Mouse (Mus musculus): ENCODE measurements around the gene Ccdc180. TPM values are rescaled to one million over a fixed set of nuclear protein-coding genes. Genes with fewer than 3 reads are reported as not detected.

The Ccdc180 gene
- polyA plus RNA-seq, 1 experiment = not detected

DNA sequence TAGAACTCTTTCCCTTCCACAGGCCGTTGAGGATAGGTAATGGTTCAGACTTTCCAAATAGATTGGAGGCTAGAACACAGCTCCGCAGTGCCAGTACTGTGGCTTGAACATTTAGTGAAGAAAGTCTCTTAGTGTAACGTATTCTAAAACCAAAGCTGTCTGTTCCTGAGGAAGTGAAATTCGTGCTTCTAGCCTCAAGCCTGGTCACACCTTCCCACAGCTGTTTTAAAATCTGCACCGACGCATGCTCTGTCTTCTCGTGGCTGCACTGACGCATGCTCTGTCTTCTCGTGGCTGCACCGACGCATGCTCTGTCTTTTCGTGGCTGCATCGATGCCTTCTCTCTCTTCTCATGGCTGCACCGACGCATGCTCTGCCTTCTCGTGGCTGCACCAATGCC lies 6.9 kb upstream of the Ccdc180 start:
- TF ChIP-seq GATA1 (IDR thresholded peaks at IDR 0.05; ENCODE audit: low read length) = no peak

DNA sequence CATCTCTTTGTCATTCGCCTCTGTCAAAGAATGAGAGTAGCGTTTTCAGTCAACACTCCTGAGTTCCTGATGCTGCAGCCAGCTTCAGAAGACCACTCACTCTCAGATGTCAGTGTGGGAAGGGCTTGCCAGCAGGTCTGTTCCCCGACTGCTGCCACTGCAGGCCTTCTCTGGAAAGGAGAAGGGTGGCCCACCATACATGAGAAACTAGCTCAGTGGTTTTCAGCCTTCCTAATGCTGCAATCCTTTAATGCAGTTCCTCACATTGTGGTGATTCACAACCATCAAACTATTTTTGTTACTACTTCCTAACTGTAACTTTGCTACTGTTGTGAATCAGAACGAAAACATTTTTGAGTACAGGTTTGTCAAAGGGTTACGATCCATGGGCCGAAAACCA lies 616 bp upstream of the Ccdc180 start:
- TF ChIP-seq GATA1 (IDR thresholded peaks at IDR 0.05; ENCODE audit: low read length) = no peak

DNA sequence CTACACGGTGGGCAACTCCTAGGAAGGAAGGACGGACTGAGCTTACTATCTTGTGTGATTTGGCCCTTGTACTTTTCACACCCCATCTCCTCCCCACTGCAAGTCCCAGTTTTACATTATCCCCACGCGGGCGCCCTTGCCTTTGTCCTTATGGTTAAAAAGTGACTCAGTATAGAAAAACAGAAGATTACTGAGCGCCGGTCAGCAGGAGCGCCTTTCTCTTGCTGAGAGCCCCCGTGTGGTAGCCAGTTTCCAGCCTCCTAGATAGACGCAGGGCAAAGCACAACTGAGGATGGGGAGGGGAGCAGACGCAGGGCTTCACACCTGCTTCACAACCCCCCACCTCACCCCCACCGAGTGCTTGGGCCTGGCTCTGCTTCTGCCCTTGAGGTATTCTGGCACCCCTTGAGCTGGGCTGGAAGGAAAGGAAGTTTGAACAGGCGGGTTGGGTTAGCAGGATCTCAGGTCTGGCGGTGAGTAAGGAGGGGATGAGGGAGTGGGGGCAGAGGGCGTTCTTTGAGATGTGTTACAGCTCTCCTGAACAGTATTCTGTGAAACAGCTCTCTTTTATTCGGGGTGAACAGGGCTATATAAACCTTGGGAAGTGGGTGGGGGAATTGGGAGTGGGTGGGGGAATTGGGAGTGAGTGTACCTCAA lies 6.5 kb downstream of the Ccdc180 start:
- TF ChIP-seq GATA1 (IDR thresholded peaks at IDR 0.05; ENCODE audit: low read length) = no peak

DNA sequence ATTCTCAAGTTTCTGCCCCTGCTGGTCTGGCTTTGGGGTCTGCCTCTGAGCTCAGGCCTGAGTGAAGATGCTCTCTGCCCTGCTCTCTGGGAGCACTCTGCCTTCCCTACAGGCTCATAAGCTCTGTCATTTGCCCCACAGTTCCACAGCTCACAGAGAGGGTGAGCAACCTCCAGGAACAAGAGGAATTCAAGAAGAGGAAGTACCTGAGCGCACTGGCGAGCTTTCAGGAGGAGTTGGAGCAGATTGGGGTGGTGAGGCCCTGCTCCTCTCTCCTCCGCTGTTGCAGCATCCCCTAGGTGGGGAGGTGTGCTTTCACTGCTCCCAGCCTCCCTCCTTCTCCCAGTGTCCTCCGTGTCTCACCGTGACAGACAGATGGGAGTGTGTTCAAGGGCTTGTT lies 8.3 kb downstream of the Ccdc180 start:
- no peak for TF ChIP-seq GATA1 (IDR thresholded peaks at IDR 0.05; ENCODE audit: low read length)

DNA sequence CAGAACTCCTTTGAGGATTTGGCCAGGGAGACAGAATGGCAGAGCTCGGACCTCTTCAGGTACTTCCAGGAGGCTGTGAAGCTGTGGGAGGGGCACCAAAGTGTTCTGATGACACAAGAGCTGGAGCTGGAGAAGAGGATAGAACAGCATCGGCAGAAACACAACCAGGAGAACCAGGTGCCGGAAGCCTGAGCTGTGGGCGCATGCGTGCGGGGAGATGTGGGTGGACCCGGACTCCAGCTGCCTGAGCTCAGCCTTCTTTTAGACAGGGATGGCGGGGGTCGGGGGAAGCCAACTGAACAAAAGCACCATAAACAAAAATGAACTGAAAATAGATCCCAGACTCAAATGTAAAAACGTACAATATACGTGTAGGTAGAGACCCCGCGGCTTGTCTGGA lies 19.2 kb downstream of the Ccdc180 start:
- no peak for TF ChIP-seq GATA1 (IDR thresholded peaks at IDR 0.05; ENCODE audit: low read length)

DNA sequence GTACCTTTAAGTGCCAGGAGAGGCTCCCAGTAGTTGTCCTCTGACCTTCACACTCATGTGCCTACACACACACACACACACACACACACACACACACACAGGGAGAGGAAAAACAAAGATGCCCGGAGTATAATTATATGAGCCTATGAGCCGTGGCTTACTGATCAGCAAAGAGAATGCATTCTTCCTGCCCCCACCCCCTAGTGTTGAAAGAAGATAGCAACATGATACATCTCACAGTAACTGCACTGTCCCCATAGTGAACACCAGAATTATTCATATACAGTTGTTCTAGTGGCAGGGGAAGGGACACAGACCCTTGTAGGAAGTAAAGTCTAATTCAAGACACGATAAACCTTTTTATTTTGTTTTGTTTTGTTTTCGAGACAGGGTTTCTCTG lies 19.8 kb downstream of the Ccdc180 start:
- TF ChIP-seq GATA1 (IDR thresholded peaks at IDR 0.05; ENCODE audit: low read length) = no peak

DNA sequence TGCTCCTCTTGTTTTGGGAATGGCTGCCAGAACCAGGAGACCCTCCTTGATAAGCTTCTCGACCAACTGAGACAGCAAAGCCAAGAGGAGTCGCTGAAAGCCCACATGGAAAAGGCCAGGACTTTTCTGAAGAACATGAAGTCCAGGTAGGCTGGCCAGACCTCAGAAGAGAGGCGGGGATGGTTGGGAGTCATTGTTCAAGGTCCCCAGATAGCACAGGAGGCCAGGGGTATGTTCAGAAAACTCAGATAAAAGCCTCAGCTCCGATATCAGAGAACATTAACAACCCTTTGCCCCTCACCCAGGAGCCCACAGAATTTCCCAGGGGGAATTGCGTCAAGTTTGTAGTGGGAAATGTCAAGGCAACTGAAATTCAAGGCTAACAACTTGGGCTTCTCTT lies 21.2 kb downstream of the Ccdc180 start:
- TF ChIP-seq GATA1 (IDR thresholded peaks at IDR 0.05; ENCODE audit: low read length) = no peak

DNA sequence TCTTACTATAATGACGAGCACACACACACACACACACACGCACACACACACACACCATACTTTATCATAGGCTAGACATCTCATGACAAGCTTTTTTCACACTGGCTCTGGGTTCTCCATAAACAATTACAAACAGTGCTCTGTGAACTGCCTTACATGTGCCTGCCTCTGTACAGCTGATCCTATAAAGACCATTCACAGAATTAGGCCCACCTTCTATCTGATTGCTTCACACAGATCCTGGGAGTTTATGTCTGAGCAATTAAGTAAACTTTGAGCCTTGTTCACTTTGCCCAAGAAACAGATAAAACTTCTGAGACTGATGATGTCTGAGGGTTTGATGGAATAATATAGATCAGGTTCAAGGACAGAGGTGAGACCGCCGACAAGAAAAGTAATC lies 21.8 kb downstream of the Ccdc180 start:
- no peak for TF ChIP-seq GATA1 (IDR thresholded peaks at IDR 0.05; ENCODE audit: low read length)

DNA sequence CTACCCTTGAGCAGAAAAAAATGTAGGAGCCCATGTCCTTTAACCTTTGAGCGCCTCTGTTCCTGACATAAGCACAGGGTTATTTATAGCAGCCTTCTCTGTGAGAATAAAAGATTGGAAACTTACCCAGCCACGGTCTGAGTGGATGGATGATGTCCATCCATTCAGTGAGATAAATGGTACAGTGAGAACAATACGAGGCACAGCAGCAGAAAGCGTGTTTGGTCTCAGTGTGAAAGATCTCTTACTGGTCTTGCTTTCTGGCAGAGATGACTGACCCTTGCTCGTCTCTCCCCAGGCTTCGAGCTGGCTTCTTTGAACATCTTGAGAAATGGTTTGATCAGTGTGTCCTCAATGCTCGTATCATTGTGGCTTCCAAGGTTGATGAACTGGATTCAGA lies 27.0 kb downstream of the Ccdc180 start:
- TF ChIP-seq GATA1 (IDR thresholded peaks at IDR 0.05; ENCODE audit: low read length) = no peak

DNA sequence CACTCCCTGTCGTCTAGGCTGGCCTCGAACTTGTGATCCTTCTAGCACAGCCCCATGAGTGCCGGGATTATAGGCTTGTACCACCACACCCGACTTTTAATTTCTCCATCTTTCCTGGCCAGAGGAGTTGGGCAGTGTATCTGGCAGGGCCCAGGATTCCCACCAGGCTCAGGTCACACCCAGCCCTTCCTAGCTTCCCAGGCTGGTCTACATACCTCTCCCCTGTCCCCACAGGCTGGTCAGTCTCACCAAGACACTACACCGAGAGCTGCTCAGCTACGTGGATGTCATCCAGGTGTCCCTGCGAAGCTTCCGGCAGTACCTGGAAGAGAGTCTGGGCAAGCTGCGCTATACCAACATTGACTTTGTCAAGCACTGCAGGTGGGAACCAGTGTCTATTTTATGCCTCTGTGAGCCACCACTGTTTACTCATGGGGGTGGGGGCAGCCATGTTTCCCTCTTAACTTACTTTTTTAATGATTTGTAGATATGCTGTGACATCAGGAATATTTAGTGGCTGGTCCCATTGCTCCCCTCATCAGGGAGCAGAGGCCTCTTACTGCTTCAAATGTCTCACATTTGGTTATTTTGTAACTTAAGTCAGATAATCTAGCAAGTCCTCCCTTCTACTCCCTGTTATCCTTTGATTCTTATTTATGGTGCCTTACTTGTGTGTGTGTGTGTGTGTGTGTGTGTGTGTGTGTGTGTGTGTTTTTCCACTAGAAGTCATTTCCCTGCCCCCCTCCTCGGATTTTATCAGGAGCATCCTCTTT lies 31.7 kb downstream of the Ccdc180 start:
- TF ChIP-seq GATA1 (IDR thresholded peaks at IDR 0.05; ENCODE audit: low read length) = no peak

DNA sequence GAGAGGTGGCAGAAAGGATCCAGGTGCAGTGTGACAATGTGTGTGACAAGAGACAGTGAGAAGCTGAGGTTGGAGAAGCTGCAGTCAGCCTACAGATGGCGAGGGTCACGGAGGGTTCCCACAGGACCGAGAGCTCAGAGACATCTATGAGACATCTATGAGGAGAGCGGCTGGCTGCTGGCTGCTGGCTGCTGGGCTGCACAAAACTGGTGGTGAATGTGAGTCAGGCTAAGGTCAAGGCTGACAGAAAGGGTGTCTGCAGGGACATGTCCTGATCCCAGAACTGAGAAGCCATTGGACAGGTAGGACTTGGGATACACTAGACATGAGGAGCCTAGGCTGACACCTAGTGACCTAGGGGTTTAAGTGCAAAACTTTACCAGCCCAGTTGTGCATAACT lies 33.9 kb downstream of the Ccdc180 start:
- no peak for TF ChIP-seq GATA1 (IDR thresholded peaks at IDR 0.05; ENCODE audit: low read length)

DNA sequence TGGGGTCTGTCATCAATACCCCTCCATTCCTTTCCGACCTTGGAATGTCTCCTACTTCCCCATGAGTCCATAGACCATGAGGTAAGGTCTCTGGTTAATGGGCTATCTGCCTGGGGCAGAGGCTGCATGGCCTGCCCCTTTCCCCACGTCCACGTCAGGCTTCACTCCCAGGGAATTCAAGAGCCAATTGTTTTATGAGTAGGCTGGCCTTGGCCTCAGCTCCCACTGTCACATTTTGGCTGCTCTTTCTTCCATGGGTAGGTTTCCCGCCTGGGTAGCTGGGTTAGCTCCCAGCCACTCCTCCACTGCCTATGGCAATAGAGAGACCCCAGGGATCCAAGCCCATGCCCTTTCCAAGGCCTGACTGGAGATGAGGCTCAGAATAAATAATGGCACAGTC lies 38.5 kb downstream of the Ccdc180 start:
- TF ChIP-seq GATA1 (IDR thresholded peaks at IDR 0.05; ENCODE audit: low read length) = no peak

DNA sequence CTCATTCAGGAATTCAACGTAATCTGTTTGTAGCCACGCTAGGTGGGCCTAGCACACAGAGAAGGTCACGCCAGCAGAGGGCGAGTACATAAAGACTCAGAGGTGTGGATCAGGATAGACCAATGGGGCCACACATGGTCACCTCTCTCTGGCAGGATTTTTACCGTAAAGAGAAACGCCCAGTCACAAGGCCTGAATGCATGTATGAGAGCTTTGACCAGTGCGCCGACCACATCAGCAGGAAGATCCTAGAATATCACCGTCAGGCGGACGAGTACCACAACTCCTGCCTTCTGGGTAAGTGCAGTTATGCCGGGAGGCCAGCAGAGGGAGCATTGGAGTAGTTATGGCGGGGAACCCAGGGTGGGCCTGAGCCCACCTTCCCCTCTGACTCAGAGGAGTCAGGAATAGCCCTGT lies 51.5 kb downstream of the Ccdc180 start:
- no peak for TF ChIP-seq GATA1 (IDR thresholded peaks at IDR 0.05; ENCODE audit: low read length)

DNA sequence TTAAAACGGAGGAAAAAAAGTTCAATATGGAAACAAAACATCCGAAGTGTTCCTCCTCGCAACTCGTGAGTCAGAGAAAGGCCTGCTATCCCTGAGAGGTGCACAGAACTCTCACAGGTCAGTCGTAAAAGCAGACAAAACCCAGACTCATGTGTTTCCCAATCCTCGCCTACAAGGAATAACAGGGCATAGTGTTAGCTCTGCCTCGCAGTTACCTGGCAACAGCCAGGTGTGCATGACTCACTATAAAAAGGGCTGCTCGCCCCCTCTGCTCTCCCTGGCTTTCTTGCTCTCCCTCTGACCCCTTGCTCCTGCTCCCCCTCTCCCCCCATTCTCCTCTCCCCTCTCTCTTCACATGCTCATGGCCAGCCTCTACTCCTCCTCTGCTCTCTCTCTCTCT lies 57.6 kb downstream of the Ccdc180 start:
- TF ChIP-seq GATA1 (IDR thresholded peaks at IDR 0.05; ENCODE audit: low read length) = no peak

DNA sequence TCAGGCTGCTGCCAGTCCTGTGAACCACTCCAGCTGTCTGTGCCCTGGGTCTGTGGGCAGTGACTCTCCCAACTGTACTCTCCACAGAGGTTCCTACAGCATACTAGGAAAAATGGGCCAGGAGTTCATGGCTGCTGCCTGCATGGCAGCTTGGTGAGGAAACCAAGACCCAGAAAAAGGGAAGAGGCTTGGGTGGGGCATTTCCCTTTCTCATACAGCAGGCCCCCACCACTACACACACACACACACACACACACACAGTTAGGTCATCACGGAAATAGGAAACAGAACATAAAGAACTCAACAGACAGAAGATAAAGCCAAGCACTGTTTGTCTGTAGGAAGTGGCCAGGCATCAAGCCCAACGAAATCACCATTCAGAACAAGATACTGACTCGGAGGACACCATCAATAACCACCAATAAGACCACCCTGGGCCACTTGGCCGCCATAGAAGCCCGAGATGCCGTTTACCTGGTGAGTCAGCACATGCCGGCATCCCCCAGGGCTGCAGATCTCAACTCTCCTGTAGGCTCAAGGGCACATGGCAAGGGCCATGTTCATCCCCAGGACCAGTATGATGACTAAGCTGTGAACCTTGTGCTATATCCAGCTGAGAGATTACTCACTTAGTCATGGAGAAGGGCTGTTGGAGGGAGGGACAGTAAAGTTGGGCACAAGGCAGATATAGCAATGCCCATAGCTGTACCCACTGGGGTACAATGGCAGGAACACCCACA lies 59.2 kb downstream of the Ccdc180 start:
- no peak for TF ChIP-seq GATA1 (IDR thresholded peaks at IDR 0.05; ENCODE audit: low read length)

DNA sequence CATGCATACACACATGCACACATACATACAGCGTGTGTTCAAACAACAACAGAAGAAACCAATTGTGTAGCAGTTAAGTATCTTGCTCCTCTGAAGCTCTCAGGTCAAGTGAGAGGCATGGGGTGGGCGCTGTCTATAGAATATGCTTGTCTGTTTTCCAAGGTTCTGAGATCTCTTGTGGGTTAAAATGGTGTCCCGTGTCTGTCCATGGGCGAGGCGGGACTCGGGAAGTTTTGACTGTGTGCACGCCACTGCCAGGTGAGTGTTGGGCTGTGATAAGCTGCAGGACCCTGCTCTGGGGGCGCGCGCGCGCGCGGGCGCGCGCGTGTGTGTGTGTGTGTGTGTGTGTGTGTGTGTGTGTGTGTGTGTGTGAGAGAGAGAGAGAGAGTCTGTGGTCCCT lies 61.7 kb downstream of the Ccdc180 start:
- no peak for TF ChIP-seq GATA1 (IDR thresholded peaks at IDR 0.05; ENCODE audit: low read length)
